Mouse (Mus musculus): ENCODE results near the gene Osbpl2.

Osbpl2 gene

GRCm38 (mm10) chr2:180105441-180106190 is 13.5 kb upstream of the Osbpl2 start:
- no peak for DNase-seq (ENCODE audit: low spot score)

- no peak for DNase-seq (ENCODE audit: low spot score)
Measured at GRCm38 (mm10) chr2:180107081-180107480, 12.0 kb upstream of the Osbpl2 start.

DNA sequence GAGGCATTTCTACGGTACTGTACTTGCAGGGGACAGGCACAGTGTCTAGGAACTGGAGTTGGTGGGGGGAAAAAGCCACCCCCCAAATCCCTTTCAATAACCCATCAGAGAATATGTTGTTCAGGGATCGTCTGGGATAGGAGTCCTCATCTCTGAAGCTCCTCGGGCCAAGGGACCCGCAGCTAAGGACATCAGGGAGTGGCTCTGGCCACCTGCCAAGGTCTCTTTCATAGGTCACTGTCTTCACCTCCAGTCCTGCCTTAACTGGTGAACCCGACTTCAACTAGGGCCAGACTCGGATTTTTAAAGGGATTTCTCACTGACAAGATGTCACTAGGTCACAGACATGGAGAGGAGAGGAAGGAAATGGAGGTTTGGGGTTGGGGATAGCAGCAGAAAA is 10.8 kb upstream of the Osbpl2 start:
- no peak for DNase-seq (ENCODE audit: low spot score)

DNA sequence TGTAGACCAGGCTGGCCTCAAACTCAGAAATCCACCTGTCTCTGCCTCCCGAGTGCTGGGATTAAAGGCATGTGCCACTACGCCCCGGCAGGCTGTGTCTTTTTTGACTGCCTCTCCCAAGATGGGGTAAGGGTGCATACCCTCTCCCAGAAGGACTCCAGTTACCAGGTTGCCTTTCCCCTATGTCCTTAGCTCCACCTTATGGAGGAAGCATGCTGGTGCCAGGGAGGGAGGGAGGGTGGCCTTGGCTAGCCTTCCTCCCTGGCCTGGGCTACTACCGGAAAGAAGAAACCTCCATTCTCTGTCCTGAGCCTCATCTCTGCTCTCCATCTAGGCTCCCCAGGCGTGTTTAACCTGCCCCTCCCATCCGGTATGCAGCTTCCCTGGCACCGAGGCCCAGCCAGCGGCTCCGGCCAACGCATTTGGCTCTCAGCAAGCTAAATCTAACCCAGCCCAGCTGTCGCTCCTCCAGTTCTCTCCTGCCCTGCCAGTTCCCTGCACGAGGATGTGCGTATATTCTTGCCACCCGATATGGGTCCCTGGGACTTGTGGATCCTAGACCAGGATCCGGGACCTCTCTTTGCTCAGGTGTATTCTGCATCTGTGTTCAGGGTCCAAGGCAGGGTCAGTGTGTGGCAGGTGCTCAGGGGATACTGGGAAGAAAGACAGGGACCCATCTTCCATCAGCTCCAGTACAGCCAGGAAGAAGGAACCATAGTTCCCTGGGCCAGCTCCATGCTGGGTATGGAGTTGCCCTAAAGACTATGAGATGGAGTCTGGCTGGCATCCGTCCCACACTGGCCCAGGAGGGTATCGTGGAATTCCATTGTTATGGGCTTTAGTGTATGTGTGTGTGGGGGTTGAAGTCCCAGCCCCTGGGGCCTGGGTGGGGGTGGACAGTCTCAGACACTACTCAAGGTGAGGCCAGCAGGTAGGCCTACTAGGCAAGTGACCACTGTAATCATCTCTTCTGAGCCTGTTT is 4.9 kb upstream of the Osbpl2 start:
- DNase-seq (ENCODE audit: low spot score): no peak

DNA sequence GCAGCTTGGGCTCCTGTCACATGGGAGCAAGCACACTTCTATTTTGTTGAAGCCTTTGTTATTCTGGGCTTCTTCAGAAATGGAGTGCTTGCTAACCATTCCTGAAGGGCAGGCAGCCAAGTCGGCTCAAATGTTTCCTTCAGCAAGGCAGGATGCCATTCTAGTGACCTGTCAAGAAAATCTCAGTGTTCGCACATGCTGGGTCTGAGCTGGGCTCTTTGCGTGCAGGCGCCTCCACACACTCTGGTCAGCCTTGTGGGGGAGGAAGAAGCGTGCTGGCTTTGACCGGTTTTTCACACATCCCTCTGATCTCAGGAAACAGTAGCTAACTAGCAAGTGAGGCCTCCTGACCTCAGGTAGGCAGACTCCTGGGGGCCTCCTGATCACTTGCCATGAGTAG is 3.8 kb upstream of the Osbpl2 start:
- no peak for DNase-seq (ENCODE audit: low spot score)

- no peak for DNase-seq (ENCODE audit: low spot score)
Measured at GRCm38 (mm10) chr2:180116081-180116493, 3.0 kb upstream of the Osbpl2 start.

DNA sequence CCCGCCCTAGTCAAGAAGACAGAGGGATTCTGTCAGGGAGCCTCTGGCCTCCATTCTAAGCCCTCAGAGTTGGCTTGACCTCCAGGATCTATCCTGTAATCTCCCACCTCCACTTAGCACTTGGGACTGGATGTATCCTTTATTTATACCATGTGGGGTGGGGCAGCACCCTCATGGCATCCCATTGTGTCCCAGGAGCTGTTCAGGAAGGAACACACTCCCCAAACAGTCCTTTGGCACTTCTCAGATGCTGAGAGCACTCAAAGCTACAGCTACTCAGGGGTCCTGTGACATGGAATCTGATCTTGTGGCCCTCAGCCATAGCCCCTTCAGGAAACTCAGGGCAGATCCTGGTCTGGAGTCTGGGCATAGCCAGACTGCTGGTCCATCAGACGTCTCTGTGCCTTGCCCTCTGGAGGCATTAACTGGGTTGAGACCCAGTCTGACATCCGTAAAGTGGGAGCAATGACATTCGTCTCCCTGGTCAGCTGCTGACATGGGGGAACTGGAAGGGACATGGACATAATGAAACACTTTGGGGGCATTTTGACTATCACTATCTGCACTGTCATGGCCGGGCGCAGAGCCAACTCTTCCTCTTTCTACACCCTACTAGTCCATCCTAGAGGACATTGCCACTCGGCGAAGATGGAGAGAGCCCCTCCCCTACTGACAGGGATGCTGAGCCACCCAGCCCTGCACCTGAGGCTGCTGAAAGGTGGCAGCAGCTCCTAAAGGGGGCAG is 2.2 kb upstream of the Osbpl2 start:
- DNase-seq (ENCODE audit: low spot score): no peak

GRCm38 (mm10) chr2:180117485-180118194 is 1.5 kb upstream of the Osbpl2 start:
- no peak for DNase-seq (ENCODE audit: low spot score)

GRCm38 (mm10) chr2:180119439-180120291 is 559 bp downstream of the Osbpl2 start:
- no peak for DNase-seq (ENCODE audit: low spot score)

- DNase-seq (ENCODE audit: low spot score): no peak
Measured at GRCm38 (mm10) chr2:180120292-180120761, 1.2 kb downstream of the Osbpl2 start.

GRCm38 (mm10) chr2:180124192-180124591 is 5.1 kb downstream of the Osbpl2 start:
- DNase-seq (ENCODE audit: low spot score): no peak

DNA sequence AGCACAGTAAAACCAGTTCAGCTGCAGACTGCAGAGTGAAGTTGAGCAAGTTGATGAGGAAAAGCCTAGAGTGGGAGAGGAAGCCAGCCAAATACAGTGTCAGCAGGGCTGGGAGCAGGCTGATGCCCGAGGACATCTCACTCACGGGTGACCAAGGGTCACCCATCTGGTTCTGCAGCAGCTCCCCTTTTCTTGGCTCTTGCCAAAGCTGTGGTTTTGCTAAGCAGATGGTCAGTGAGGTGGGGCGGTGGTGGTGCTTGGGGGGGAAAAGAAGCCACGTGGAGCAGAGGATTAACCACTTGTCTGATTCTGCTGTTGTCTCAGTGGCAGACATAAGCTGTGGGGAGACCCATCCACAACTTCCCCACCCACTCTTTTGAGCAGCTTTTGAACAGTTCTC is 7.1 kb downstream of the Osbpl2 start:
- DNase-seq (ENCODE audit: low spot score): no peak

- no peak for DNase-seq (ENCODE audit: low spot score)
Measured at GRCm38 (mm10) chr2:180127675-180128074, 8.6 kb downstream of the Osbpl2 start.

GRCm38 (mm10) chr2:180133231-180133630 is 14.1 kb downstream of the Osbpl2 start:
- no peak for DNase-seq (ENCODE audit: low spot score)

DNA sequence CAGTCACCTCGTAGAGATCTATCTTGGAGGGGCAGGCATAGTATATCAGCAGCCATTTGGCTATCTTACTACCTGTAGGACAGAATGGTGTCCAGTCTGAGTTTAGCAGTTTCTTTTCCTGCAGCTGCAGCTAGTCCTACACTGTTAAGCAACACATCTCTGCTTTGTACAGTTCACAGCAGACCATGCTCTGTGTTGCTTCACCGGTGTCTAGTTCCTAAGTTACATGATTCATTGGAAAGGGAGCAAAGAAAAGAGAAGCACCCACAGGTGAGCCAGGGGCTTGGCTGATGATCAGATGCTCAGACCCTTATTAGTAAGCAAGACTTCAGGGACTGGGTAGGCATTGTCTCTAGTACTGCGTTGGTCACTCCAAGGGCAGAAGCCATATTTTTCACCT is 14.8 kb downstream of the Osbpl2 start:
- no peak for DNase-seq (ENCODE audit: low spot score)

- DNase-seq (ENCODE audit: low spot score): no peak
Measured at GRCm38 (mm10) chr2:180135414-180135813, 16.3 kb downstream of the Osbpl2 start.

GRCm38 (mm10) chr2:180146091-180146490 is 27.0 kb downstream of the Osbpl2 start:
- DNase-seq (ENCODE audit: low spot score): no peak

DNA sequence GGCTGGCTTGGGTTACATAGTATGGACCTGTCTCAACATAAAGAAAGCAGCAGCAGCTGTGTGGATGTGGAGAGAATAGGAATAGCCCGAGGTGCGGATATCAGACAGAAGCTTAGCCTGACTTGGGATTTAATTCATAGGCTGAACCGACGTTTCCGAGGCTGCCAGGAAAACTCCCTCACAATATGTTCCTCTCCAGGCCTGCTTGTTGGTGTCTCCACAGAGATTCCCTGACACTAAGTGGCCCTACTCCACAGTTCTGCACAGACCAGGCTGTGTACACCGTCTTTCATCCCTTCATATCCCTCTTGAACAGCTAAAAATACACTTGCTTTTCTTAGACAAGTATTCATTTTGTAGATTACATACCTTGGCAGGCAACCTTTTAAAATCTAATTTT is 28.3 kb downstream of the Osbpl2 start:
- no peak for DNase-seq (ENCODE audit: low spot score)

GRCm38 (mm10) chr2:180148551-180148950 is 29.4 kb downstream of the Osbpl2 start:
- no peak for DNase-seq (ENCODE audit: low spot score)

- no peak for DNase-seq (ENCODE audit: low spot score)
Measured at GRCm38 (mm10) chr2:180154796-180155195, 35.7 kb downstream of the Osbpl2 start.

- DNase-seq (ENCODE audit: low spot score): no peak
Measured at GRCm38 (mm10) chr2:180158627-180159026, 39.5 kb downstream of the Osbpl2 start.
